ENCODE assay signal across 8 mouse cellular contexts in the genomic region with DNA sequence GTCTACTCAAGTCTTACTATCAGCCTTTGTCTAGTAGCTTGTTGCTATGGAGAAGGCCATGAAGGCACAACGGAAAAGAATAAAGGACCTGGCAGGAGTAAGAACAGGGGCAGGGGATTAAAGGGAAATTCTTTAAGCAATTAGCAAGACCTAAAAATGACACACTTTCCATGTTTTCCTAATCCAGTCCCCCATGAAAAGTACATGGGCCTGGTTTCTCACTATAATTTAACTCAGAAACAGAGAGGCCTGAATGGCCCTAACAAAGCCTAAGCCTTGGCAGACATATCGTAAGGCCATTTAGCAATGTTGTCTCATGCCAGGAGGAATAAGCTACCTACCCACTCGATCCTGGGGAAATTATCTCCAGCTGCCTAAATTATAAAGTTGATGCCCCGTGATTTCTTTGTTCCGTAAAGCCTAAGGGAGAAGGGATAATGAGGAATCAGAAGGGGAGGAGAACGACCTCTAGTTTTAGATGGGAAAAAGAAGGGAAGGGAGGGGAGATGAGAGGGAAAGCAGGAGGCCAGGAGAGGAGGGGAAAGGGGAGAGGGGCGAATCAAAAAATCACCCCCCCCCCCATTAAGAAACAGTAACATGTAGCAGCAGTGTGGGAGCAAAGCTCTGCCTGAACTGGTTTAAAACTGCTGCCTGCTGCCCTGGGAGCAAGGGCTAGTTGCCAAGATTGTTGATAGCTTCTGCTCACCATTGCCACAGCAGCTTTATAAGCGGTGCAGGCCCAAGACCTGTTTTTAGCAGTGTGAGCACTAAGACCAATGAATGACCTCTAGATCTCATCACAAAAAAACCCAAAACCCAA. TPM values are rescaled to one million over a fixed set of nuclear protein-coding genes. Genes with fewer than 3 reads are reported as not detected.
DNase-seq lines count a peak whose midpoint lies in the region; ATAC-seq and TF ChIP-seq lines count a peak whose summit lies in the region.

No protein-coding gene starts in this region.

- peak overlapping the region; percentile 14; the same call in 1 of the 2 replicates for H3K4me2 ChIP-seq in hindbrain, embryonic 15.5 days
- peak overlapping the region; percentile 6; the same call in 1 of the 2 replicates for H3K4me2 ChIP-seq in midbrain, embryonic 15.5 days

- peak; percentile 60 for ATAC-seq in hindbrain, embryonic 15.5 days (ENCODE audit: low FRiP score, low read depth)
- peak; percentile 57 for ATAC-seq in midbrain, embryonic 15.5 days (replicated peaks)
- no peak for ATAC-seq in megakaryocyte-erythroid progenitor cell, adult 5-6 weeks (replicated peaks; ENCODE audit: low FRiP score, low TSS enrichment, poor library complexity, severe bottlenecking)

- H3K27me3 ChIP-seq in hindbrain, embryonic 15.5 days = no peaks in the 10 kb centered on the region
- no peaks in the 10 kb centered on the region for H3K27me3 ChIP-seq in midbrain, embryonic 15.5 days (replicated peaks)

- 0 out of 2 replicates have a peak overlapping the region, but pooled peaks have one; percentile 5 for H3K9ac ChIP-seq in hindbrain, embryonic 15.5 days
- peak overlapping the region; percentile 14; the same call in 1 of the 2 replicates for H3K9ac ChIP-seq in midbrain, embryonic 15.5 days

- H3K27ac ChIP-seq in gastrocnemius, adult 2 months = peak overlapping the region; percentile 64
- H3K27ac ChIP-seq in hindbrain, embryonic 15.5 days (replicated peaks) = peak overlapping the region; percentile 80
- H3K27ac ChIP-seq in midbrain, embryonic 15.5 days = peak overlapping the region; percentile 83

- H3K36me3 ChIP-seq in hindbrain, embryonic 15.5 days = 0 out of 2 replicates have a peak, but pooled peaks cover 2% of the 10 kb centered on the region
- no peaks in the 10 kb centered on the region for H3K36me3 ChIP-seq in midbrain, embryonic 15.5 days (replicated peaks)

- intact Hi-C loops in gastrocnemius, adult 2 months (cut with DNase I) = no loop called here

- peak; percentile 30 for DNase-seq in right cerebral cortex, adult 18-20 months
- DNase-seq in right cerebral cortex, postnatal 14 days = no peak
- peak; percentile 56 for DNase-seq in cerebellum, adult 8-10 months
- peak; percentile 63 for DNase-seq in gastrocnemius, adult 2 months
- no peak for DNase-seq in thymus, postnatal 0 days (ENCODE audit: low spot score)

- H3K9me3 ChIP-seq in hindbrain, embryonic 15.5 days = no peaks in the 10 kb centered on the region
- H3K9me3 ChIP-seq in midbrain, embryonic 15.5 days = no peaks in the 10 kb centered on the region

- H3K4me3 ChIP-seq in gastrocnemius, adult 2 months = no peak overlapping the region
- no peak overlapping the region for H3K4me3 ChIP-seq in hindbrain, embryonic 15.5 days
- no peak overlapping the region for H3K4me3 ChIP-seq in midbrain, embryonic 15.5 days

- 14% methylated on average over 8 of the region's 8 CpGs for WGBS in hindbrain, embryonic 15.5 days
- 12% methylated on average over 8 of the region's 8 CpGs for WGBS in midbrain, embryonic 15.5 days

- no peak for TF ChIP-seq CTCF in gastrocnemius, adult 2 months (IDR thresholded peaks at IDR 0.05)

- H3K4me1 ChIP-seq in hindbrain, embryonic 15.5 days (replicated peaks) = peaks cover 44% of the 10 kb centered on the region
- peaks cover 45% of the 10 kb centered on the region for H3K4me1 ChIP-seq in midbrain, embryonic 15.5 days

RNA-seq across cellular contexts. Expression of a gene that starts 56.9 kb away (rescaled TPM):
- total RNA-seq in gastrocnemius, adult 2 months (2021) = 100 to 1,000 TPM; 195 to 201 TPM
- polyA plus RNA-seq in hindbrain, embryonic 15.5 days (2015; fragmentation: Nextera tagmentation; extraction: Ambion mirVana) = 404 and 429 TPM in 2 replicates
- 401 and 421 TPM in 2 replicates for polyA plus RNA-seq in midbrain, embryonic 15.5 days (2015; fragmentation: Nextera tagmentation; extraction: Ambion mirVana)
- 113 and 118 TPM in 2 replicates for polyA plus RNA-seq in thymus, postnatal 0 days (2015; fragmentation: Nextera tagmentation; extraction: Ambion mirVana)
- total RNA-seq in megakaryocyte-erythroid progenitor cell, adult 5-6 weeks (2014; fragmentation: Nextera tagmentation) = 22.1 and 23.4 TPM in 2 replicates
- total RNA-seq in megakaryocyte-erythroid progenitor cell, adult 5-6 weeks (2017) = 34.7 and 36.1 TPM in 2 replicates

Comparison
In these comparisons a context has a peak if more than half of its experiments do, and no peak if none do; other contexts are left out.
1. DNase-seq: peak in right cerebral cortex, adult 18-20 months (single experiment), cerebellum, adult 8-10 months (single experiment) and gastrocnemius, adult 2 months (single experiment); none in right cerebral cortex, postnatal 14 days (single experiment) and thymus, postnatal 0 days (single experiment).
2. Peak in every context shown above with its lines, with median percentiles within 50 percentile points of each other: H3K27ac ChIP-seq.